Mouse (Mus musculus): Measurements from ENCODE around the gene Ifitm5. TPM values are rescaled to one million over a fixed set of nuclear protein-coding genes. Genes with fewer than 3 reads are reported as not detected.
"Not testable (repeated sequence)": the region's sequence is repeated elsewhere in the genome, so short reads cannot be mapped to it uniquely, and the experiment has no call there.

Ifitm5 gene
- polyA plus RNA-seq, 1 experiment from 2014 or later, result 0.82 TPM

- H3K9ac ChIP-seq (ENCODE audit: low read length), result no peak overlapping the region
- no peaks in the 10 kb centered on the region for H3K36me3 ChIP-seq (ENCODE audit: control insufficient read depth, insufficient read depth, low read length)
- no peaks in the 10 kb centered on the region for H3K4me1 ChIP-seq (ENCODE audit: control insufficient read depth in 2 of 2, insufficient read depth in 2 of 2, low read length in 2 of 2)
- no peaks in the 10 kb centered on the region for H3K27me3 ChIP-seq (ENCODE audit: control insufficient read depth, insufficient read depth, low read length)
- WGBS, result 72% methylated on average over 17 of the region's 17 CpGs
- H3K4me3 ChIP-seq (ENCODE audit: control insufficient read depth in 1 of 2, insufficient read depth in 1 of 2, low read depth in 1 of 2, low read length in 2 of 2), result no peak overlapping the region
- peaks cover 4% of the 10 kb centered on the region; the same call in 1 of the 2 replicates for H3K9me3 ChIP-seq (ENCODE audit: control insufficient read depth, low read length)
- H3K27ac ChIP-seq (replicated peaks in 1 of 2; ENCODE audit: control insufficient read depth in 1 of 2, insufficient read depth in 1 of 2, low read depth in 2 of 2, low read length in 2 of 2), result no peak overlapping the region
- ATAC-seq (ENCODE audit: insufficient number of reproducible peaks, insufficient read depth, low FRiP score, low read depth), result no peak
- no peak overlapping the region for H3K4me2 ChIP-seq (ENCODE audit: low read length)
These were observed 37.4 kb upstream of the Ifitm5 start for GRCm38 (mm10) chr7:140987182-140988138.

GRCm38 (mm10) chr7:140982971-140983370, 32.9 kb upstream of the Ifitm5 start:
- H3K27me3 ChIP-seq (ENCODE audit: control insufficient read depth, insufficient read depth, low read length), result no peaks in the 10 kb centered on the region
- H3K4me2 ChIP-seq (ENCODE audit: low read length), result no peak overlapping the region
- peaks cover 4% of the 10 kb centered on the region; the same call in 1 of the 2 replicates for H3K9me3 ChIP-seq (ENCODE audit: control insufficient read depth, low read length)
- H3K9ac ChIP-seq (ENCODE audit: low read length), result no peak overlapping the region
- H3K27ac ChIP-seq (replicated peaks in 1 of 2; ENCODE audit: control insufficient read depth in 1 of 2, insufficient read depth in 1 of 2, low read depth in 2 of 2, low read length in 2 of 2), result no peak overlapping the region
- no peak for ATAC-seq (ENCODE audit: insufficient number of reproducible peaks, insufficient read depth, low FRiP score, low read depth)
- no peaks in the 10 kb centered on the region for H3K36me3 ChIP-seq (ENCODE audit: control insufficient read depth, insufficient read depth, low read length)
- H3K4me1 ChIP-seq (ENCODE audit: control insufficient read depth in 2 of 2, insufficient read depth in 2 of 2, low read length in 2 of 2), result no peaks in the 10 kb centered on the region
- no peak overlapping the region for H3K4me3 ChIP-seq (ENCODE audit: control insufficient read depth in 1 of 2, insufficient read depth in 1 of 2, low read depth in 1 of 2, low read length in 2 of 2)
- 55% methylated on average over 7 of the region's 7 CpGs for WGBS

DNA sequence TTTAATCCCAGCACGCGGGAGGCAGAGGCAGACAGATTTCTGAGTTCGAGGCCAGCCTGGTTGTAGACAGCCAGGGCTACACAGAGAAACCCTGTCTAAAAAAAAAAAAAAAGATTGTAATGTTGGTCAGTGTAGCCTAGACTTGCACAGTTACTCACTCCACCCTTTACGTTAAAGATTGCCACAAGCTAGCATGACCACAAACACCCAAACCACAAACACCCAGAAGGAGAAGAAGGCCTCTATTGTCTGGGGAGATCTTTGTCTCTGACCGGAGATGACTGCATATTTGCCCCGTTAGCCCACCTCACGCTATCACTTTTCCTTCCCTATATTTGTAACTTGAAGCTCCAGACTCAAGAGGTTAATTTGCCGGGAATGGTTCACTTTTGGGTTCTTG, 31.6 kb upstream of the Ifitm5 start:
- Histone ChIP-seq H3K4me2 (ENCODE audit: low read length) (no peak overlapping the region), H3K27me3 (ENCODE audit: control insufficient read depth, insufficient read depth, low read length) (no peaks in the 10 kb centered on the region), H3K4me3 (ENCODE audit: control insufficient read depth in 1 of 2, insufficient read depth in 1 of 2, low read depth in 1 of 2, low read length in 2 of 2) (no peak overlapping the region), H3K36me3 (ENCODE audit: control insufficient read depth, insufficient read depth, low read length) (no peaks in the 10 kb centered on the region), H3K9me3 (ENCODE audit: control insufficient read depth, low read length) (peaks cover 4% of the 10 kb centered on the region; the same call in 1 of the 2 replicates), H3K9ac (ENCODE audit: low read length) (no peak overlapping the region), H3K4me1 (ENCODE audit: control insufficient read depth in 2 of 2, insufficient read depth in 2 of 2, low read length in 2 of 2) (no peaks in the 10 kb centered on the region), H3K27ac (replicated peaks in 1 of 2; ENCODE audit: control insufficient read depth in 1 of 2, insufficient read depth in 1 of 2, low read depth in 2 of 2, low read length in 2 of 2) (no peak overlapping the region)
- no peak for ATAC-seq (ENCODE audit: insufficient number of reproducible peaks, insufficient read depth, low FRiP score, low read depth)
- WGBS, result 85% methylated on average over 8 of the region's 8 CpGs

DNA sequence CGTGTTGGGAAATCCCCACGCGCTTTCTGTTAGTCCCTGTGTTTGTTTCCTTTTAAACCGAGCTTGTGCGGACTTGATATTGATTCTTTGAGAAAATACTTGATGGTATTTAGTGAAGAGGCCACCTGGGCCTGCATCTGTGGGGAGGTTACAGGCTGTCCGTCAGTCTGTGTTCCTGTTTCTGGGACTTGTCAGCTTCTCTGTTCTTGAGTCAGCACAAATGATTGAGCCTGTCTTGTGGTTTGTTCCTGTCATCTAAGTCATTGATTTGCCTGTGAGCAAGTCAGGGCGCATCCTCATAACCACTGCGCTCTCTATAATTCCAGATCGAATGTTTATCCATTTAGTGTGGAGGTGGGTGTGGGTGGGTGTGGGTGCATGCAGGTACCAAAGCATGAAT, 26.6 kb upstream of the Ifitm5 start:
- H3K27me3 ChIP-seq (ENCODE audit: control insufficient read depth, insufficient read depth, low read length); H3K9ac ChIP-seq (ENCODE audit: low read length); H3K36me3 ChIP-seq (ENCODE audit: control insufficient read depth, insufficient read depth, low read length); H3K4me2 ChIP-seq (ENCODE audit: low read length); ATAC-seq (ENCODE audit: insufficient number of reproducible peaks, insufficient read depth, low FRiP score, low read depth); H3K4me3 ChIP-seq (ENCODE audit: control insufficient read depth in 1 of 2, insufficient read depth in 1 of 2, low read depth in 1 of 2, low read length in 2 of 2); H3K9me3 ChIP-seq (ENCODE audit: control insufficient read depth, low read length); H3K4me1 ChIP-seq (ENCODE audit: control insufficient read depth in 2 of 2, insufficient read depth in 2 of 2, low read length in 2 of 2); H3K27ac ChIP-seq (replicated peaks in 1 of 2; ENCODE audit: control insufficient read depth in 1 of 2, insufficient read depth in 1 of 2, low read depth in 2 of 2, low read length in 2 of 2): not testable (repeated sequence)
- 87% methylated on average over 9 of the region's 9 CpGs for WGBS

GRCm38 (mm10) chr7:140975465-140975864, 25.4 kb upstream of the Ifitm5 start:
- ATAC-seq (ENCODE audit: insufficient number of reproducible peaks, insufficient read depth, low FRiP score, low read depth), result no peak
- H3K9me3 ChIP-seq (ENCODE audit: control insufficient read depth, low read length), result no peaks in the 10 kb centered on the region
- WGBS, result 22% methylated on average over 3 of the region's 3 CpGs
- H3K36me3 ChIP-seq (ENCODE audit: control insufficient read depth, insufficient read depth, low read length), result no peaks in the 10 kb centered on the region
- H3K9ac ChIP-seq (ENCODE audit: low read length), result no peak overlapping the region
- no peak overlapping the region for H3K4me2 ChIP-seq (ENCODE audit: low read length)
- no peak overlapping the region for H3K4me3 ChIP-seq (ENCODE audit: control insufficient read depth in 1 of 2, insufficient read depth in 1 of 2, low read depth in 1 of 2, low read length in 2 of 2)
- H3K4me1 ChIP-seq (ENCODE audit: control insufficient read depth in 2 of 2, insufficient read depth in 2 of 2, low read length in 2 of 2), result peaks cover 7 to 9% of the 10 kb centered on the region in 2 experiments; a peak in 3 of 4 replicates
- H3K27ac ChIP-seq (replicated peaks in 1 of 2; ENCODE audit: control insufficient read depth in 1 of 2, insufficient read depth in 1 of 2, low read depth in 2 of 2, low read length in 2 of 2), result no peak overlapping the region
- no peaks in the 10 kb centered on the region for H3K27me3 ChIP-seq (ENCODE audit: control insufficient read depth, insufficient read depth, low read length)

DNA sequence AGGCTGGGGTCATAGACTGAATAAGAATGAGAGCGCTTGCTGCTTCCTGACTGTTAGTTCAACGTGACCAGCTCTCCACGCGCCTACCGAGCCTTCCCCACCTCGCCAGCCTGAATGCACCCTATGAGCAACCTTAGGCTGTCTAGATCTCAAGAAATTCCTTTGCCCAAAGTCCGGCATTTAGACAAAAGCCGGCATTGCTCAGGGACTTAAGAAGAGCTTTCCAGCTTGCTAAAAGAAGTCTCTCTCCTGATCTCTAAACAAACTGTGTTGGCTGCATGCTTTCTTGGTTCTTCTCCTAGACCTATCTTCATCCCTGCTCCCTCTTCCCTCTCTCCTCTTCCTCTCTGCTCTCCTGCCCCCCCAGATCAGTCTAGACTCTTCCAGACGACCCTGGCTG, 24.8 kb upstream of the Ifitm5 start:
- H3K9me3 ChIP-seq (ENCODE audit: control insufficient read depth, low read length), result no peaks in the 10 kb centered on the region
- no peak overlapping the region for H3K9ac ChIP-seq (ENCODE audit: low read length)
- no peak overlapping the region for H3K4me3 ChIP-seq (ENCODE audit: control insufficient read depth in 1 of 2, insufficient read depth in 1 of 2, low read depth in 1 of 2, low read length in 2 of 2)
- 9% methylated on average over 9 of the region's 9 CpGs for WGBS
- H3K4me2 ChIP-seq (ENCODE audit: low read length), result no peak overlapping the region
- H3K27me3 ChIP-seq (ENCODE audit: control insufficient read depth, insufficient read depth, low read length), result no peaks in the 10 kb centered on the region
- peaks cover 7 to 9% of the 10 kb centered on the region in 2 experiments; a peak in 3 of 4 replicates for H3K4me1 ChIP-seq (ENCODE audit: control insufficient read depth in 2 of 2, insufficient read depth in 2 of 2, low read length in 2 of 2)
- ATAC-seq (ENCODE audit: insufficient number of reproducible peaks, insufficient read depth, low FRiP score, low read depth), result no peak
- H3K36me3 ChIP-seq (ENCODE audit: control insufficient read depth, insufficient read depth, low read length), result no peaks in the 10 kb centered on the region
- H3K27ac ChIP-seq (replicated peaks in 1 of 2; ENCODE audit: control insufficient read depth in 1 of 2, insufficient read depth in 1 of 2, low read depth in 2 of 2, low read length in 2 of 2), result no peak overlapping the region

GRCm38 (mm10) chr7:140973396-140974165, 23.5 kb upstream of the Ifitm5 start:
- H3K4me2 ChIP-seq (ENCODE audit: low read length), result no peak overlapping the region
- H3K27me3 ChIP-seq (ENCODE audit: control insufficient read depth, insufficient read depth, low read length), result peaks cover 7% of the 10 kb centered on the region; the same call in 1 of the 2 replicates
- H3K4me3 ChIP-seq (ENCODE audit: control insufficient read depth in 1 of 2, insufficient read depth in 1 of 2, low read depth in 1 of 2, low read length in 2 of 2), result no peak overlapping the region
- H3K9ac ChIP-seq (ENCODE audit: low read length), result no peak overlapping the region
- peaks cover 7 to 9% of the 10 kb centered on the region in 2 experiments; a peak in 3 of 4 replicates for H3K4me1 ChIP-seq (ENCODE audit: control insufficient read depth in 2 of 2, insufficient read depth in 2 of 2, low read length in 2 of 2)
- 45% methylated on average over 14 of the region's 14 CpGs for WGBS
- H3K36me3 ChIP-seq (ENCODE audit: control insufficient read depth, insufficient read depth, low read length), result no peaks in the 10 kb centered on the region
- no peaks in the 10 kb centered on the region for H3K9me3 ChIP-seq (ENCODE audit: control insufficient read depth, low read length)
- ATAC-seq (ENCODE audit: insufficient number of reproducible peaks, insufficient read depth, low FRiP score, low read depth), result no peak
- no peak overlapping the region for H3K27ac ChIP-seq (replicated peaks in 1 of 2; ENCODE audit: control insufficient read depth in 1 of 2, insufficient read depth in 1 of 2, low read depth in 2 of 2, low read length in 2 of 2)
